17 mouse cellular contexts compared by ENCODE assay signal in the genomic region with DNA sequence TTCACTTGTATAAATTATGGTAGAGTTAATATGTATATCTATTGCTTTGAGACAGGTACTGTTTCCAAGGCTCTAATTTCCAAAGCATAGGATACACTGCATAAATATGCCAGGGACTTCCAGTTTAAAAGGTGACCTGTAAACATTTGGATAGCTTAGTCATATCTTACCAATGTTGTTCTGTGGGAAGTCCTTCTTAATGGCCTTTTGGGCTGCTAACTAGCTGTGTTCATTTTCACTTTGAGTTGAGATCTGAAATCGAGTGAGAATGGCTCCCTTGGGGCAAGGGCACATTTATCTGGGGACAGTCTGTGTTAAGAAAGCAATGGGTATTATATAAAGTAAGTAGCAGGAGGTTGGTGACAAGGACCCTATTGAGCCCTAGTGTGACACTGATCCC.
"Had no signal": no experiment of that assay in that cellular context is flagged by ENCODE, and none has a peak within 500 bp of the region (broad histone marks: within the 10 kb centered on the region; RNA-seq: fewer than 3 reads in every experiment).

No protein-coding gene starts in this region.

- H3K4me2 ChIP-seq: neural tube, embryonic 12.5 days; neural tube, embryonic 13.5 days; neural tube, embryonic 15.5 days; stomach, embryonic 15.5 days had no signal

- H3K4me1 ChIP-seq: neural tube, embryonic 12.5 days; neural tube, embryonic 13.5 days; neural tube, embryonic 15.5 days had no signal

- H3K36me3 ChIP-seq: neural tube, embryonic 12.5 days; neural tube, embryonic 13.5 days; neural tube, embryonic 15.5 days; stomach, embryonic 15.5 days had no signal

- H3K9ac ChIP-seq: neural tube, embryonic 12.5 days; neural tube, embryonic 13.5 days; neural tube, embryonic 15.5 days; stomach, embryonic 15.5 days had no signal

- H3K9me3 ChIP-seq: neural tube, embryonic 12.5 days; neural tube, embryonic 13.5 days; neural tube, embryonic 15.5 days; stomach, embryonic 15.5 days had no signal

- H3K27ac ChIP-seq: neural tube, embryonic 12.5 days; neural tube, embryonic 13.5 days; neural tube, embryonic 15.5 days; stomach, embryonic 15.5 days; stomach, postnatal 0 days had no signal

- DNase-seq: retina, postnatal 1 day; right cerebral cortex, adult 18-20 months; right cerebral cortex, postnatal 14 days; right cerebral cortex, postnatal 25 days; right cerebral cortex, postnatal 4 days; spleen, adult 18-20 months; thymus, adult 18-20 months; thymus, adult 2 months; thymus, postnatal 14 days; thymus, postnatal 25 days; thymus, postnatal 36 days; thymus, postnatal 4 days had no signal

- H3K4me3 ChIP-seq: neural tube, embryonic 12.5 days; neural tube, embryonic 13.5 days; neural tube, embryonic 15.5 days; stomach, embryonic 15.5 days had no signal

- H3K27me3 ChIP-seq: neural tube, embryonic 12.5 days; neural tube, embryonic 13.5 days; neural tube, embryonic 15.5 days; stomach, embryonic 15.5 days had no signal
